Mouse (Mus musculus) intestine, postnatal 0 days (tissue): ENCODE results near the gene Slc39a3. TPM values are rescaled to one million over a fixed set of nuclear protein-coding genes. Genes with fewer than 3 reads are reported as not detected.

Source experiments
- ATAC-seq: fragments of 200-750 bp; cut with Nextera tagmentation; 2 replicates; pipeline ENCODE4 v1.8.0; 2017; ENCODE audit warnings: mild to moderate bottlenecking, moderate TSS enrichment, moderate library complexity
- H3K27ac ChIP-seq: fragments of 300-500 bp; sonication (generic); 2 replicates; pipeline ENCODE4 v1.5.1; 2014; ENCODE audit warnings: mild to moderate bottlenecking, low read depth, low read length, moderate library complexity
- H3K27me3 ChIP-seq: fragments of 300-500 bp; sonication (generic); replicated peaks from 2 replicates; pipeline ENCODE4 v1.6.1; 2014; ENCODE audit warnings: low read length, mixed read lengths; ENCODE audit not compliant: control insufficient read depth, insufficient read depth
- H3K36me3 ChIP-seq: fragments of 300-500 bp; sonication (generic); 2 replicates; pipeline ENCODE4 v1.6.1; 2014; ENCODE audit warnings: mild to moderate bottlenecking, moderate library complexity; ENCODE audit not compliant: control insufficient read depth, insufficient read depth
- H3K4me1 ChIP-seq: fragments of 300-500 bp; sonication (generic); replicated peaks from 2 replicates; pipeline ENCODE4 v1.6.1; 2014; ENCODE audit warnings: antibody characterized with exemption, low read length, mixed read lengths; ENCODE audit not compliant: control insufficient read depth, insufficient read depth
- H3K4me2 ChIP-seq: fragments of 300-500 bp; sonication (generic); replicated peaks from 2 replicates; pipeline ENCODE4 v1.6.1; 2014; ENCODE audit warnings: low read depth, mild to moderate bottlenecking, moderate library complexity
- H3K4me3 ChIP-seq: fragments of 300-500 bp; sonication (generic); 2 replicates; pipeline ENCODE4 v1.5.1; 2014; ENCODE audit warnings: low read depth, low read length
- H3K9ac ChIP-seq: fragments of 300-500 bp; sonication (generic); 2 replicates; pipeline ENCODE4 v1.6.1; 2014; ENCODE audit warnings: mild to moderate bottlenecking, low read depth, low read length
- H3K9me3 ChIP-seq: fragments of 300-500 bp; sonication (generic); 2 replicates; pipeline ENCODE4 v1.6.1; 2016; ENCODE audit warnings: mixed run types; ENCODE audit not compliant: control insufficient read depth
- CTCF ChIP-seq: sonication (generic); IDR thresholded peaks from 2 replicates; pipeline ENCODE4 v1.5.1; 2016; ENCODE audit warnings: low read depth, mild to moderate bottlenecking, control low read depth, antibody characterized with exemption, moderate library complexity
- WGBS: fragments of 180-500 bp; shearing (Covaris S2); extraction: QIAGEN DNeasy Blood & Tissue Kit; methylation state at CpG from one replicate; pipeline ENCODE4 v1.1.7; 2014; 5-methylcytosine and 5-hydroxymethylcytosine counted together
- polyA plus RNA-seq: library from polyadenylated mRNA; unstranded; fragments of >200 nt; fragmentation: Nextera tagmentation; extraction: Ambion mirVana; gene quantifications from 2 replicates; pipeline ENCODE4 v1.2.1, GENCODE M21; 2015

The Slc39a3 gene
- polyA plus RNA-seq, 1 experiment from 2014 or later, result 11.1 TPM

DNA sequence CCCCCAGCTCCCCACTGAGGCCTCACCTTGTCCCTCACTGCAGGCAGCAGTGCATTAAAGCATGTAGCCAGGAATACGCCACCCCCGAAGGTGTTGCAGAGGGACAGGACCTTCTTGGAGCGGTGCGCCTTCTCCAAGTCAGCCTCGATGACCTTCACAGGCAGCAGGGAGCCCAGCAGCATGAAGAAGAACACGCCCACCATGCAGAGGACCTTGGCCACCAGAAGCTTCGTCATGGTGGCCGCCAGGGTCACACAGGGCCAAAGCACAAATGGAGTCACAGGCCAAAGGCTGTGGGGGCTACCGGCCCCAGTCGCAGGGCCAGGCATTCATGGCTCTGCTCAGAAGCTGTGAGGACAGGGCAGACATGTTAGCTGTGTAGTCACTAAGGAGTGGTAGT is 3.6 kb downstream of the Slc39a3 start:
- TF ChIP-seq CTCF, result no peak
- no peak overlapping the region for H3K27ac ChIP-seq
- no peak for ATAC-seq
- no peaks in the 10 kb centered on the region for H3K4me1 ChIP-seq
- H3K36me3 ChIP-seq, result peaks cover 38% of the 10 kb centered on the region
- H3K9me3 ChIP-seq, result no peaks in the 10 kb centered on the region
- no peak overlapping the region for H3K9ac ChIP-seq
- WGBS, result 87% methylated on average over 10 of the region's 10 CpGs
- no peaks in the 10 kb centered on the region for H3K27me3 ChIP-seq
- H3K4me2 ChIP-seq, result no peak overlapping the region
- no peak overlapping the region for H3K4me3 ChIP-seq

DNA sequence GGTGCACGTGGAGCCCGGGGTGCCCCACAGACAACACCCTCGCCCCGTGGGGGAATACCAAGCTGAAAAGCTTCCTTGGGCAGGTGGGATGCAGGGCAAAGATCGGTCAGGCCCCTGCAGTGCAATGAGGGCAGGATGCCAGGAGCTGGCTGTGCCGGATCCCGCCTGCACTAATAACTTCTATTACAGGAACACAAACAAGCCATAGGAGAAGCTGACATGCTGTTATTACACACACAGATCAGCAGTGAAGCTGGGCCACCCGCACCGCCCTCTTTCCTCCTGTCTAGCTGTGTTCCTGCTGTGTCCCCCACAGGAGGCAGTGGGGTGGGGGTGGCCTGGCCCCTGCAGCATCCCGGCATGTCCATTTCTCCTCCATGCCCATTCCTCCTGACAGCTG is 8.2 kb downstream of the Slc39a3 start:
- H3K4me1 ChIP-seq, result no peaks in the 10 kb centered on the region
- peaks cover 22% of the 10 kb centered on the region for H3K27me3 ChIP-seq
- 66% methylated on average over 10 of the region's 10 CpGs for WGBS
- no peak for ATAC-seq
- TF ChIP-seq CTCF, result no peak
- H3K9ac ChIP-seq, result no peak overlapping the region
- H3K9me3 ChIP-seq, result no peaks in the 10 kb centered on the region
- H3K4me3 ChIP-seq, result no peak overlapping the region
- no peak overlapping the region for H3K4me2 ChIP-seq
- H3K36me3 ChIP-seq, result peaks cover 38% of the 10 kb centered on the region
- no peak overlapping the region for H3K27ac ChIP-seq

DNA sequence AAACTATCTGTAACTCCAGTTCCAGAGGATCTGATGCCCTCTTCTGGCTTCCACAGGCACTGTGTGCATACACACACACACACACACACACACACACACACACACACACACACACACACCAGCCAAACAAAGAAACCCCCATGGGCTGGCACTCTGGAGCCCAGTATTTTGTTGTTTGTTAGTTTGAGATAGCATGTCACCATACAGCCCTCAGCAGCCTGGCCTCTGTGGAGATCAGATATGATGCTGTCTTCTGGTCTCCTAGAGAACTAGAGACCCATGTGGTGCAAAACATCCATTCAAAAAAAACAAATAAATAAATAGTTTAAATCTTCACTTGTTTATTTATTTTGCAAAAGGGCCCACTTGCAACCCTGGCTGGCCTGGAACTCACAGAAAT is 9.0 kb downstream of the Slc39a3 start:
- Histone ChIP-seq H3K4me3 (no peak overlapping the region), H3K9me3 (no peaks in the 10 kb centered on the region), H3K36me3 (peaks cover 32% of the 10 kb centered on the region), H3K9ac (no peak overlapping the region), H3K4me1 (no peaks in the 10 kb centered on the region), H3K27me3 (peaks cover 22% of the 10 kb centered on the region), H3K4me2 (no peak overlapping the region), H3K27ac (no peak overlapping the region)
- ATAC-seq, result no peak
- TF ChIP-seq CTCF, result no peak

DNA sequence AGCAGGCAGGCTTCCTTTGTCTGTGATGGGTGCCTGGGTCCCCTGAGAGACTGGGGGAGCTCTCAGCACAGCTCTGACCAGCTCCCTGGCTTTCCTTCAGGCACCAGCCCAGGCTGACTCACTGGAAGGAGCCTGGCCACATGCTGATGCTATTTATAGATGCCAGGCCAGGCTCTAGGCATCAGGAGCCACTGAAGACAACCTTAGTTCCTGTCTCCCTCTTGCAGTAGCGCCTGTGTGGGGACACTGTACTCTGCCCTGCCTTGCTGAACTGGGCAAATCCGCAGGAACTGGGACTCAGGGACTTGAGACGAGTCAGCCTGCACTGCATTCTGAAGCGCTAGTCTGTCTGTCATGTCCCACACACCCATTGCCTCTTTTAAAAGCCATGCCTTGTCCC is 9.9 kb downstream of the Slc39a3 start:
- ATAC-seq, result no peak

DNA sequence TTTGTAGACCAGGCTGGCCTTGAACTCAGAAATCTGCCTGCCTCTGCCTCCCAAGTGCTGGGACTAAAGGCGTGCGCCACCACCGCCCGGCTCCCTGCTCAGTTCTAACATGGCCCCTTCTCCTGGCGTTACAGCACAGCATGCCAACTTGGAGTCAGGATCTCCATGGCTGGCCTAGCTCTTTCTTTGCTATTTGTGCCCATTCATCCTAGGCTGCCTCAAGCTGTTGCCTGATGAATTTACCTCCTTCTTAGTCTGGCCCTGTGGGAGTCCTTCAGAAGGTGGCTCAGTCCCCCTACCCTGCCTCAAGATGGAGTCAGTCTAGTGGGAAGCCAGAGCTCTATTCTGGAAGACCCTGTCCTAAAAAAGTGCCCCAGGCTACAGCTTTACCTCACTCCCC is 10.4 kb downstream of the Slc39a3 start:
- 90% methylated on average over 5 of the region's 5 CpGs for WGBS
- TF ChIP-seq CTCF, result no peak
- no peak overlapping the region for H3K4me2 ChIP-seq

More for the DNA sequence above, 9.9 kb downstream of the Slc39a3 start:
- Histone ChIP-seq H3K27ac (no peak overlapping the region), H3K9me3 (no peaks in the 10 kb centered on the region), H3K4me1 (no peaks in the 10 kb centered on the region), H3K27me3 (peaks cover 26% of the 10 kb centered on the region), H3K4me3 (no peak overlapping the region), H3K36me3 (peaks cover 24% of the 10 kb centered on the region), H3K4me2 (no peak overlapping the region), H3K9ac (no peak overlapping the region)
- WGBS, result 51% methylated on average over 4 of the region's 4 CpGs
- TF ChIP-seq CTCF, result no peak

DNA sequence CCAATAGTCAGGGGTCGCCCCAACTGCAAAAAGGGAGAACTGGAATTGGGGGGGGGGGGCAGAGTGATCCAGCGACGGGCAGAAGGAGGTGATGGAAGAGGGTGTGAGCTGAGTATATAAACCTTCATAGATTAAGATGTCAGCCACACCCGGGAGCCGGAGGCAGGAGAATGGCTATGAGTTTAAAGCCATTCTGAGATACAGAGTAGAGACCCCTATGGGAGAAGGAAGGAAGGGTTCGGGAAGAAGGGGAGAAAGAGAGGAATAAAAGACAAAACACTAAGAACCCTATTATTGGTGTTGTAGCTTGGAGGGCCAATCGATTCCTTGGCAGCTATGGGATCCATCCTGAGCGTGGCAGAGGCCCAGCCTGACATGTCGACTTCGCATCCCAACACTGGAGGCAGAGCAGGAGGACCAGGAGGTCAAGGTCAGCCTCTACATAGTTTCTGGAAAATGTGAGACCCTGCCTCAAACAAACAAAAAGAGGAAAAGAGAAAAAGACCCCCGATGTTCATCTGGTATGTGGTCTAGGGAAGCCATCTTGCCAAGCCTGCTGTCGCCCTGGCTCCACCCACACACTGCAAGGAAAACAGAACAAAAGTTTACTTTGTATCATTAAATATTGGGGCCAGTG is 11.5 kb downstream of the Slc39a3 start, which contains the start of gene Diras1:
TSS of gene Diras1 (minus strand) at position 24 of the 637 bp plus-strand sequence.
- Histone ChIP-seq H3K4me1 (no peaks in the 10 kb centered on the region), H3K9me3 (no peaks in the 10 kb centered on the region), H3K36me3 (peaks cover 8% of the 10 kb centered on the region; the same call in 1 of the 2 replicates), H3K27me3 (peaks cover 32% of the 10 kb centered on the region), H3K27ac (no peak within 1 kb of the TSS), H3K9ac (no peak within 1 kb of the TSS), H3K4me3 (peak within 1 kb of the TSS; percentile 25), H3K4me2 (peak within 1 kb of the TSS; percentile 52)
- no peak for TF ChIP-seq CTCF
- WGBS, result 42% methylated on average over 12 of the region's 12 CpGs
- no peak for ATAC-seq

More for the DNA sequence above, 10.4 kb downstream of the Slc39a3 start:
- H3K27ac ChIP-seq, result no peak overlapping the region
- no peak for ATAC-seq
- peaks cover 19% of the 10 kb centered on the region for H3K36me3 ChIP-seq
- H3K9me3 ChIP-seq, result no peaks in the 10 kb centered on the region
- H3K4me3 ChIP-seq, result no peak overlapping the region
- H3K27me3 ChIP-seq, result peaks cover 31% of the 10 kb centered on the region
- H3K4me1 ChIP-seq, result no peaks in the 10 kb centered on the region
- no peak overlapping the region for H3K9ac ChIP-seq
